Comparison of ENCODE assay signal across 23 mouse cellular contexts in the genomic region with DNA sequence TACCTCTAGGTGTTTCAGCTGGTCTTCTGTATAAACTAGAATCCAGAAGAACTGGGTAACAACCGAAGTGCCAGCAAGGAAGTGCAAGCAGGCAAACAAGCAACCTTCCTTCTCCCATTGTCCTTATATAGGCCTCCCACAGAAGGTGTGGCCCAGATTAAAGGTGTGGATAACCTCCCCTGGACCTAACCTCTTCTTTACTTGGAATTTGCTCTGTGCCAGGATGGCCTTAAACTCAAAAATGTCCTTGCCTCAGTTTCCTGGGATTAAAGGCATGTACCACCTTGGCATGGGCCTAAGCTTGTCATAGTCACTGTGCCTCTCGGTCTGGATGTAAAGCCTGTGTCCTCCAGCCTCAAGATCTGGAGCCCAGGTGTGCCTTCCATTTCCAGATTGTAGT. TPM values are rescaled to one million over a fixed set of nuclear protein-coding genes. Genes with fewer than 3 reads are reported as not detected.
"Had no signal": no experiment of that assay in that cellular context is flagged by ENCODE, and none has a peak within 500 bp of the region (broad histone marks: within the 10 kb centered on the region; RNA-seq: fewer than 3 reads in every experiment).

A gene (minus strand): TSS at position 101 of the 400 bp plus-strand sequence.

RNA-seq across cellular contexts. Expression of the gene that starts here (rescaled TPM):
- polyA plus RNA-seq: limb, embryonic 10.5 days; limb, embryonic 11.5 days; limb, embryonic 12.5 days; limb, embryonic 13.5 days; limb, embryonic 15.5 days; liver, embryonic 11.5 days; liver, embryonic 12.5 days; liver, embryonic 13.5 days; liver, embryonic 15.5 days; liver, embryonic 16.5 days; liver, postnatal 0 days; lung, embryonic 14.5 days; lung, embryonic 15.5 days; lung, embryonic 16.5 days; lung, postnatal 0 days; macrophage; midbrain, embryonic 10.5 days; midbrain, embryonic 11.5 days; midbrain, embryonic 12.5 days; midbrain, embryonic 14.5 days; midbrain, embryonic 15.5 days; midbrain, embryonic 16.5 days; neural tube, embryonic 11.5 days had no signal
